Mouse (Mus musculus): Measurements from ENCODE around the gene Zfand4. TPM values are rescaled to one million over a fixed set of nuclear protein-coding genes. Genes with fewer than 3 reads are reported as not detected.
"Not testable (repeated sequence)": the region's sequence is repeated elsewhere in the genome, so short reads cannot be mapped to it uniquely, and the experiment has no call there.

Zfand4 gene
- polyA plus RNA-seq, 1 experiment from 2014 or later, result 4.9 TPM

GRCm38 (mm10) chr6:116347953-116348352, 83.9 kb downstream of the Zfand4 start:
- no peak for TF ChIP-seq CTCF (IDR thresholded peaks at IDR 0.05; ENCODE audit: low read depth)

GRCm38 (mm10) chr6:116349997-116350396, 86.0 kb downstream of the Zfand4 start:
- Histone ChIP-seq H3K27me3 (ENCODE audit: insufficient read depth, low read length) (no peaks in the 10 kb centered on the region), H3K9me3 (replicated peaks; ENCODE audit: low read length) (no peaks in the 10 kb centered on the region), H3K36me3 (ENCODE audit: insufficient read depth, low read length) (no peaks in the 10 kb centered on the region), H3K4me1 (replicated peaks; ENCODE audit: insufficient read depth, low read length) (no peaks in the 10 kb centered on the region), H3K4me2 (ENCODE audit: low read length) (no peak overlapping the region), H3K9ac (ENCODE audit: low read depth, low read length) (no peak overlapping the region), H3K4me3 (replicated peaks; ENCODE audit: low read depth, low read length) (no peak overlapping the region), H3K27ac (no peak overlapping the region)
- no peak for DNase-seq (ENCODE audit: low spot score)
- WGBS, result 57% methylated on average over 3 of the region's 3 CpGs
- TF ChIP-seq CTCF (IDR thresholded peaks at IDR 0.05; ENCODE audit: low read depth), result no peak
- no peak for ATAC-seq (replicated peaks; ENCODE audit: low FRiP score, low read depth)

More at GRCm38 (mm10) chr6:116347953-116348352, 83.9 kb downstream of the Zfand4 start:
- H3K4me2 ChIP-seq (ENCODE audit: low read length), result no peak overlapping the region
- DNase-seq (ENCODE audit: low spot score) (no peak), ATAC-seq (replicated peaks; ENCODE audit: low FRiP score, low read depth) (no peak)
- no peak overlapping the region for H3K4me3 ChIP-seq (replicated peaks; ENCODE audit: low read depth, low read length)
- no peaks in the 10 kb centered on the region for H3K27me3 ChIP-seq (ENCODE audit: insufficient read depth, low read length)
- no peaks in the 10 kb centered on the region for H3K4me1 ChIP-seq (replicated peaks; ENCODE audit: insufficient read depth, low read length)
- no peak overlapping the region for H3K9ac ChIP-seq (ENCODE audit: low read depth, low read length)
- no peak overlapping the region for H3K27ac ChIP-seq
- no peaks in the 10 kb centered on the region for H3K9me3 ChIP-seq (replicated peaks; ENCODE audit: low read length)
- no peaks in the 10 kb centered on the region for H3K36me3 ChIP-seq (ENCODE audit: insufficient read depth, low read length)
- 78% methylated on average over 2 of the region's 2 CpGs for WGBS

GRCm38 (mm10) chr6:116350643-116351042, 86.6 kb downstream of the Zfand4 start:
- 79% methylated on average over 6 of the region's 6 CpGs for WGBS
- no peak for ATAC-seq (replicated peaks; ENCODE audit: low FRiP score, low read depth)
- TF ChIP-seq CTCF (IDR thresholded peaks at IDR 0.05; ENCODE audit: low read depth), result no peak
- no peaks in the 10 kb centered on the region for H3K36me3 ChIP-seq (ENCODE audit: insufficient read depth, low read length)
- H3K9ac ChIP-seq (ENCODE audit: low read depth, low read length), result no peak overlapping the region
- no peak overlapping the region for H3K4me3 ChIP-seq (replicated peaks; ENCODE audit: low read depth, low read length)
- no peak overlapping the region for H3K27ac ChIP-seq
- no peaks in the 10 kb centered on the region for H3K9me3 ChIP-seq (replicated peaks; ENCODE audit: low read length)
- no peaks in the 10 kb centered on the region for H3K27me3 ChIP-seq (ENCODE audit: insufficient read depth, low read length)
- no peaks in the 10 kb centered on the region for H3K4me1 ChIP-seq (replicated peaks; ENCODE audit: insufficient read depth, low read length)
- no peak overlapping the region for H3K4me2 ChIP-seq (ENCODE audit: low read length)
- DNase-seq (ENCODE audit: low spot score), result no peak

GRCm38 (mm10) chr6:116351534-116351933, 87.5 kb downstream of the Zfand4 start:
- Histone ChIP-seq H3K4me3 (replicated peaks; ENCODE audit: low read depth, low read length) (no peak overlapping the region), H3K4me2 (ENCODE audit: low read length) (no peak overlapping the region), H3K36me3 (ENCODE audit: insufficient read depth, low read length) (no peaks in the 10 kb centered on the region), H3K4me1 (replicated peaks; ENCODE audit: insufficient read depth, low read length) (no peaks in the 10 kb centered on the region), H3K9me3 (replicated peaks; ENCODE audit: low read length) (no peaks in the 10 kb centered on the region), H3K27me3 (ENCODE audit: insufficient read depth, low read length) (no peaks in the 10 kb centered on the region), H3K9ac (ENCODE audit: low read depth, low read length) (no peak overlapping the region), H3K27ac (no peak overlapping the region)
- no peak for TF ChIP-seq CTCF (IDR thresholded peaks at IDR 0.05; ENCODE audit: low read depth)
- WGBS, result 73% methylated on average over 4 of the region's 4 CpGs
- ATAC-seq (replicated peaks; ENCODE audit: low FRiP score, low read depth) (no peak), DNase-seq (ENCODE audit: low spot score) (no peak)

DNA sequence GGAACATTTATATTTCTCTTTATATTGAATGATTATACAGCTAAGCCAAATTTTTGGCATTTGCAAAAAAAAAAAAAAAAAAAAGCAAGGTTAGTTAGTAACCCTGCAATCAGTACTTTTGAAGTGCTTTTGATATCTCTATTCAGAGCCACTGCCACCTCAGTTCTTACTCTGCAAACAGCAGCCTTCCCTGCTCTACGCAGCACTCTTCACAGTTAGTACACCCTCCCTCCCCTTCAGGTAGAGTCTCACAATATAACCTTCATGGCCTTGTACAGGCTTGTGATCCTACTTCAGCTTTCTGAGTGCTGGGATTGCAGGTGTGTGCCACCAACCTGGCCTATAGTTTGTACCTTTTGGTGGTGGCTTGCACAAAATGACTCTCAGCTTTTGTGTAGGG, 89.4 kb downstream of the Zfand4 start:
- H3K4me3 ChIP-seq (replicated peaks; ENCODE audit: low read depth, low read length), result no peak overlapping the region
- H3K9ac ChIP-seq (ENCODE audit: low read depth, low read length), result no peak overlapping the region
- no peak overlapping the region for H3K4me2 ChIP-seq (ENCODE audit: low read length)
- 97% methylated on average over 1 of the region's 1 CpGs for WGBS
- H3K27ac ChIP-seq, result no peak overlapping the region
- ATAC-seq (replicated peaks; ENCODE audit: low FRiP score, low read depth) (no peak), DNase-seq (ENCODE audit: low spot score) (no peak)
- H3K36me3 ChIP-seq (ENCODE audit: insufficient read depth, low read length), result no peaks in the 10 kb centered on the region
- no peaks in the 10 kb centered on the region for H3K9me3 ChIP-seq (replicated peaks; ENCODE audit: low read length)
- no peaks in the 10 kb centered on the region for H3K27me3 ChIP-seq (ENCODE audit: insufficient read depth, low read length)
- H3K4me1 ChIP-seq (replicated peaks; ENCODE audit: insufficient read depth, low read length), result no peaks in the 10 kb centered on the region
- no peak for TF ChIP-seq CTCF (IDR thresholded peaks at IDR 0.05; ENCODE audit: low read depth)

DNA sequence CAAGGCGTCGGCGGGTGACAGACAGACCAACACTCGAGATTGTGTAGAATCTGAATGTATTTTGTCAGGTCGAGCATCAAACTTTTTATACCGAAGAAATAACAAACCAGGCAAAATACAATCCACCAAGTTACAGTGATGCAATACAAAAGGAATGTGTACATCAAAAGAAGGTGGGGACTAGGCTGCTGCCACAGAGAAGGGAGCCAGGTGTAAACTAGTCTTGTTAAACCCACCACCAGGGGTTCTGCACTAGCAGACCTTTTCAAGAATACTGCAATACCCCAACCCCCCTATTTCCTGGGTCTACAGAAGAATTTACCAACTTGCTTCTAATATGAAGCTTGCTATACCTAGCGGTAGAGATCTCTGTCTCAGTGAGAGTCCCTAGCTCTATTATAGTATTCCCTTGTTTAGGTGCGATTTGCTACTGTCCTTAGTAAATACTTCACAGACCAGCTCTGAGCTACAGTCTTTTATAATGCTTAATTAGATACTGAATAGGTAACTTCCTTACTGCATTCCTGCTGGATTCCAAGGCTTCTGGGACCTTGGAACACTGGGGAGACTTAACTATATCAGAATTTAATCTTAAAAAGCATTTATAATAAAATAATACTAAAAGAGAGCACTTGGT, 92.4 kb downstream of the Zfand4 start:
- not testable (repeated sequence) for H3K36me3 ChIP-seq (ENCODE audit: insufficient read depth, low read length); H3K27me3 ChIP-seq (ENCODE audit: insufficient read depth, low read length); H3K4me2 ChIP-seq (ENCODE audit: low read length); H3K4me1 ChIP-seq (replicated peaks; ENCODE audit: insufficient read depth, low read length); H3K27ac ChIP-seq; H3K9ac ChIP-seq (ENCODE audit: low read depth, low read length); H3K4me3 ChIP-seq (replicated peaks; ENCODE audit: low read depth, low read length); H3K9me3 ChIP-seq (replicated peaks; ENCODE audit: low read length); ATAC-seq (replicated peaks; ENCODE audit: low FRiP score, low read depth); DNase-seq (ENCODE audit: low spot score)
- 72% methylated on average over 8 of the region's 8 CpGs for WGBS

DNA sequence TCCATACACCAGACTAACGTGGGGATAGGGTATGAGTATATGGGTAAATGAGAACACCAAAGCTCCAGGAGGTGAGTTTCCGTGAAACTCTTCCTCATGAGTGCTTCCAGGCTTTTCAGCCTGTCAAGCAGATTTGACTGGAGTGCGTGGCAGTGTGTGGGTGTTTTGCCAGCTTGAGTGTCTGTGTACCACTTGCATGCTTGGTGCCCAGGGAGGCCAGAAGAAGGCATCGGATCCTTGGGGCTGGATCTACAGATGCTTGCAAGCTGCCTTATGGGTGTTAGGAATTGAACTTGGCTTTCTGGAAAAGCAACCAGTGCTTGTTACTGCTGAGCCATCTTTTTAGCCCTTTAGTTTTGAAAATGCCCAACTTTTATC, 92.9 kb downstream of the Zfand4 start:
- H3K9me3 ChIP-seq (replicated peaks; ENCODE audit: low read length), result no peaks in the 10 kb centered on the region
- no peak for ATAC-seq (replicated peaks; ENCODE audit: low FRiP score, low read depth)
- H3K4me2 ChIP-seq (ENCODE audit: low read length), result no peak overlapping the region
- DNase-seq (ENCODE audit: low spot score), result no peak
- WGBS, result 66% methylated on average over 4 of the region's 4 CpGs
- no peak overlapping the region for H3K4me3 ChIP-seq (replicated peaks; ENCODE audit: low read depth, low read length)
- no peaks in the 10 kb centered on the region for H3K4me1 ChIP-seq (replicated peaks; ENCODE audit: insufficient read depth, low read length)
- H3K27ac ChIP-seq, result no peak overlapping the region
- H3K9ac ChIP-seq (ENCODE audit: low read depth, low read length), result no peak overlapping the region
- no peak for TF ChIP-seq CTCF (IDR thresholded peaks at IDR 0.05; ENCODE audit: low read depth)
- H3K36me3 ChIP-seq (ENCODE audit: insufficient read depth, low read length), result no peaks in the 10 kb centered on the region
- no peaks in the 10 kb centered on the region for H3K27me3 ChIP-seq (ENCODE audit: insufficient read depth, low read length)
